Mouse (Mus musculus) limb, embryonic 14.5 days (tissue): ENCODE data around the gene Dusp22. TPM values are rescaled to one million over a fixed set of nuclear protein-coding genes. Genes with fewer than 3 reads are reported as not detected.

Experiments
- ATAC-seq: fragments of 200-750 bp; cut with Nextera tagmentation; 2 replicates; pipeline ENCODE4 v1.8.0; 2017; ENCODE audit warnings: low read depth, moderate number of reproducible peaks, moderate TSS enrichment; ENCODE audit not compliant: low FRiP score
- DNase-seq: peaks from one replicate; pipeline ENCODE4 v3.0.0-alpha.2; 2015; ENCODE audit warnings: low spot score
- H3K27ac ChIP-seq: fragments of 300-500 bp; sonication (generic); replicated peaks from 2 replicates; pipeline ENCODE4 v1.5.1; 2014; ENCODE audit warnings: low read depth, mild to moderate bottlenecking, low read length, moderate library complexity, mixed read lengths
- H3K27me3 ChIP-seq: fragments of 300-500 bp; sonication (generic); 2 replicates; pipeline ENCODE4 v1.6.1; 2014; ENCODE audit warnings: low read length, mixed read lengths; ENCODE audit not compliant: control insufficient read depth, insufficient read depth
- H3K36me3 ChIP-seq: fragments of 300-500 bp; sonication (generic); 2 replicates; pipeline ENCODE4 v1.6.1; 2014; ENCODE audit warnings: mild to moderate bottlenecking, low read length, moderate library complexity, mixed read lengths; ENCODE audit not compliant: control insufficient read depth, insufficient read depth
- H3K4me1 ChIP-seq: fragments of 300-500 bp; sonication (generic); 2 replicates; pipeline ENCODE4 v1.6.1; 2014; ENCODE audit warnings: antibody characterized with exemption, low read length, mixed read lengths; ENCODE audit not compliant: control insufficient read depth, insufficient read depth
- H3K4me2 ChIP-seq: fragments of 300-500 bp; sonication (generic); replicated peaks from 2 replicates; pipeline ENCODE4 v1.6.1; 2014; ENCODE audit warnings: low read depth, mild to moderate bottlenecking, low read length, moderate library complexity; ENCODE audit not compliant: severe bottlenecking
- H3K4me3 ChIP-seq: fragments of 300-500 bp; sonication (generic); replicated peaks from 2 replicates; pipeline ENCODE4 v1.5.1; 2014; ENCODE audit warnings: low read length
- H3K9ac ChIP-seq: fragments of 300-500 bp; sonication (generic); 2 replicates; pipeline ENCODE4 v1.6.1; 2014; ENCODE audit warnings: mild to moderate bottlenecking, low read depth, low read length, moderate library complexity; ENCODE audit not compliant: severe bottlenecking
- H3K9me3 ChIP-seq: fragments of 300-500 bp; sonication (generic); 2 replicates; pipeline ENCODE4 v1.6.1; 2016; ENCODE audit warnings: low read length; ENCODE audit not compliant: control insufficient read depth
- POLR2A ChIP-seq: fragments of 200-500 bp; IDR thresholded peaks from 2 replicates; pipeline ENCODE4 v1.8.0; 2012; ENCODE audit warnings: inconsistent platforms, mild to moderate bottlenecking, moderate library complexity, borderline replicate concordance; ENCODE audit not compliant: insufficient read depth, insufficient read length; ENCODE audit errors: extremely low read depth
- WGBS: fragments of 180-500 bp; shearing (Covaris S2); extraction: QIAGEN DNeasy Blood & Tissue Kit; methylation state at CpG from one replicate; pipeline ENCODE4 v1.1.7; 2014; 5-methylcytosine and 5-hydroxymethylcytosine counted together
- polyA plus RNA-seq, 2 experiments: library from polyadenylated mRNA; depleted of rRNA in 1 of 2; stranded (reverse) in 1 of 2; unstranded in 1 of 2; fragments of >200 nt; fragmentation: Nextera tagmentation in 1 of 2; extraction: Ambion mirVana in 1 of 2; gene quantifications; 2 replicates each; pipeline versions ENCODE4 v1.2.1 to v1.2.3; 2012 to 2014

Gene Dusp22
- polyA plus RNA-seq, 2 experiments, result 28.5 to 40.3 TPM

GRCm38 (mm10) chr13:30711066-30711465 is 51.3 kb downstream of the Dusp22 start:
- ATAC-seq, result no peak
- DNase-seq, result no peak
- H3K9me3 ChIP-seq, result no peaks in the 10 kb centered on the region
- WGBS, result 79% methylated on average over 2 of the region's 2 CpGs
- H3K9ac ChIP-seq, result no peak overlapping the region
- no peak overlapping the region for H3K4me3 ChIP-seq
- peaks cover 8% of the 10 kb centered on the region; the same call in 1 of the 2 replicates for H3K36me3 ChIP-seq
- H3K4me2 ChIP-seq, result no peak overlapping the region
- no peaks in the 10 kb centered on the region for H3K4me1 ChIP-seq
- H3K27me3 ChIP-seq, result no peaks in the 10 kb centered on the region
- no peak for TF ChIP-seq POLR2A
- no peak overlapping the region for H3K27ac ChIP-seq

- Histone ChIP-seq H3K27me3 (no peaks in the 10 kb centered on the region), H3K9ac (no peak overlapping the region), H3K4me1 (no peaks in the 10 kb centered on the region), H3K4me3 (no peak overlapping the region), H3K9me3 (no peaks in the 10 kb centered on the region), H3K36me3 (peaks cover 8% of the 10 kb centered on the region; the same call in 1 of the 2 replicates), H3K27ac (no peak overlapping the region), H3K4me2 (no peak overlapping the region)
- no peak for TF ChIP-seq POLR2A
- DNase-seq (no peak), ATAC-seq (no peak)
- WGBS, result 87% methylated on average over 3 of the region's 3 CpGs
Observed at GRCm38 (mm10) chr13:30711711-30712110, 51.9 kb downstream of the Dusp22 start.

DNA sequence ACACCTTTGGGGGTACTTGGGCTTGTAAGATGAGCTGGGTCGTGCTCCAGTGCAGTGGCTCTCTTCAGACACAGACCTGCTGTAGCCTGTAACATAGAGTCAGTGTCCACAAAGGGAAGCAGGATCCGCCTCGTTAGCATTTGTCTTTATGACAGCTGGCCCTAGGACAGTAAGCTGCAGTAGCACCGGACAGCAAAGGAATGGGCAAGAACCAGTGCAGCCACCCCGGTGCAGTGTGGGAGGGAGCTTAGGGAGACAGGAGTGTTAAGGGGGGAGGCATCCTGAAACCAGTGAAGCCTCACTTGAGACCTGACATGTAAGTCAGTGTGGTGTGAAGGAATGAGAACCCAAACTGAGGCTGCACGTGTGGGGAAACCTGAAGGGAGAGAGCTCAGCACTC is 52.5 kb downstream of the Dusp22 start:
- H3K4me3 ChIP-seq, result no peak overlapping the region
- H3K36me3 ChIP-seq, result peaks cover 8% of the 10 kb centered on the region; the same call in 1 of the 2 replicates
- no peak overlapping the region for H3K9ac ChIP-seq
- no peak overlapping the region for H3K27ac ChIP-seq
- ATAC-seq, result no peak
- H3K27me3 ChIP-seq, result no peaks in the 10 kb centered on the region
- H3K4me2 ChIP-seq, result no peak overlapping the region
- WGBS, result 75% methylated on average over 6 of the region's 6 CpGs
- no peaks in the 10 kb centered on the region for H3K9me3 ChIP-seq
- TF ChIP-seq POLR2A, result no peak
- H3K4me1 ChIP-seq, result no peaks in the 10 kb centered on the region
- DNase-seq, result no peak

- Histone ChIP-seq H3K9me3 (no peaks in the 10 kb centered on the region), H3K27me3 (no peaks in the 10 kb centered on the region), H3K4me2 (no peak overlapping the region), H3K4me3 (no peak overlapping the region), H3K36me3 (peaks cover 7% of the 10 kb centered on the region; the same call in 1 of the 2 replicates), H3K9ac (no peak overlapping the region), H3K4me1 (no peaks in the 10 kb centered on the region), H3K27ac (no peak overlapping the region)
- TF ChIP-seq POLR2A, result no peak
- 75% methylated on average over 3 of the region's 3 CpGs for WGBS
- ATAC-seq, result no peak
- no peak for DNase-seq
Observed at GRCm38 (mm10) chr13:30713621-30714020, 53.8 kb downstream of the Dusp22 start.

DNA sequence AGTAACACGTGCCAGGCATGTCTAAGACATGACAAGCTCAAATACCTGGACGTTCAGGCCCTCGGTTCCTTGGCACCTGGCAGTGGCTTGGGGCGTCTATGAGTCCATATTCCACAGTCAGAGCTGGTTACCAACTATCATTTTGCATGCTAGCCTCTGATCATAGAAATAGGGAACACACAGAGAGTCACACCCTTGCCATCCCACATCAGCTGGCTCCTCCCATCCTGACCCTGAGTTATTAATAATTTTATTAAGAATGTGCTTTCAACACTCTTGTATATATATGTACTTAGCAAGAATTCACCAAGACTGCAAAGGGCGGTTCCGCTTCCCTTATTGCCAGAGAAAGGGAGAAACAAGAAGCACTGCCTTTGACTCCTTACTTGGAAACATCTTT is 54.8 kb downstream of the Dusp22 start:
- no peak for TF ChIP-seq POLR2A
- no peaks in the 10 kb centered on the region for H3K27me3 ChIP-seq
- WGBS, result 81% methylated on average over 6 of the region's 6 CpGs

GRCm38 (mm10) chr13:30715060-30715459 is 55.3 kb downstream of the Dusp22 start:
- WGBS, result 80% methylated on average over 7 of the region's 7 CpGs

More for the DNA sequence above, 54.8 kb downstream of the Dusp22 start:
- Histone ChIP-seq H3K27ac (no peak overlapping the region), H3K4me2 (no peak overlapping the region), H3K4me3 (no peak overlapping the region), H3K36me3 (no peaks in the 10 kb centered on the region; the same call in 1 of the 2 replicates), H3K9me3 (no peaks in the 10 kb centered on the region), H3K4me1 (no peaks in the 10 kb centered on the region), H3K9ac (no peak overlapping the region)
- DNase-seq (no peak), ATAC-seq (no peak)

More at GRCm38 (mm10) chr13:30715060-30715459, 55.3 kb downstream of the Dusp22 start:
- no peak overlapping the region for H3K4me2 ChIP-seq
- DNase-seq (no peak), ATAC-seq (no peak)
- H3K4me3 ChIP-seq, result no peak overlapping the region
- no peak overlapping the region for H3K9ac ChIP-seq
- no peaks in the 10 kb centered on the region for H3K27me3 ChIP-seq
- no peaks in the 10 kb centered on the region for H3K9me3 ChIP-seq
- H3K36me3 ChIP-seq, result no peaks in the 10 kb centered on the region; the same call in 1 of the 2 replicates
- no peak for TF ChIP-seq POLR2A
- no peaks in the 10 kb centered on the region for H3K4me1 ChIP-seq
- no peak overlapping the region for H3K27ac ChIP-seq
